ENCODE assay signal across 19 mouse cellular contexts in genomic region chr10:89328876-89329275, GRCm38 (mm10). TPM values are rescaled to one million over a fixed set of nuclear protein-coding genes. Genes with fewer than 3 reads are reported as not detected.
"Had no signal": no experiment of that assay in that cellular context is flagged by ENCODE, and none has a peak within 500 bp of the region (broad histone marks: within the 10 kb centered on the region; RNA-seq: fewer than 3 reads in every experiment).

No protein-coding gene starts in this region.

- DNase-seq: liver, embryonic 13.5 days; liver, postnatal 0 days; lung, adult 2 months; lung, postnatal 14 days; lung, postnatal 36 days; right cerebral cortex, postnatal 14 days; thymus, adult 2 months; thymus, postnatal 25 days; thymus, postnatal 4 days had no signal

- H3K9me3 ChIP-seq: liver, embryonic 13.5 days; liver, embryonic 15.5 days; lung, embryonic 15.5 days; megakaryocyte, embryonic 14.5 days; midbrain, embryonic 13.5 days; midbrain, embryonic 15.5 days; neural tube, embryonic 12.5 days; stomach, embryonic 15.5 days had no signal

- H3K36me3 ChIP-seq: liver, embryonic 13.5 days; liver, embryonic 15.5 days; lung, embryonic 15.5 days; midbrain, embryonic 13.5 days; midbrain, embryonic 15.5 days; neural tube, embryonic 12.5 days; stomach, embryonic 15.5 days had no signal

- H3K4me1 ChIP-seq: liver, embryonic 13.5 days; liver, embryonic 15.5 days; lung, embryonic 15.5 days; midbrain, embryonic 15.5 days; neural tube, embryonic 12.5 days; stomach, embryonic 15.5 days had no signal

- H3K4me3 ChIP-seq: liver, embryonic 13.5 days; liver, embryonic 15.5 days; lung, embryonic 15.5 days; megakaryocyte, embryonic 14.5 days; midbrain, embryonic 13.5 days; midbrain, embryonic 15.5 days; neural tube, embryonic 12.5 days; stomach, embryonic 15.5 days had no signal

- H3K27me3 ChIP-seq: liver, embryonic 13.5 days; liver, embryonic 15.5 days; lung, embryonic 15.5 days; neural tube, embryonic 12.5 days; stomach, embryonic 15.5 days had no signal

- H3K27ac ChIP-seq: liver, embryonic 13.5 days; liver, embryonic 15.5 days; lung, embryonic 15.5 days; macrophage; midbrain, embryonic 13.5 days; midbrain, embryonic 15.5 days; neural tube, embryonic 12.5 days; stomach, embryonic 15.5 days; stomach, postnatal 0 days had no signal

RNA-seq across cellular contexts. Expression of gene Ano4, which starts 15.7 kb away (rescaled TPM):
- polyA plus RNA-seq: liver, postnatal 0 days; macrophage; spleen, adult 2 months had no signal
